Mouse (Mus musculus) heart, adult 8-10 months (tissue): ENCODE measurements around the gene Fam129c. TPM values are rescaled to one million over a fixed set of nuclear protein-coding genes. Genes with fewer than 3 reads are reported as not detected.

Experiments
- DNase-seq: peaks from one replicate; pipeline ENCODE4 v3.0.0; 2022; ENCODE audit warnings: low spot score
- total RNA-seq, 4 experiments: library from RNA; stranded (reverse); gene quantifications; 2 replicates each; pipeline ENCODE4 v1.2.4; 2022

Fam129c gene
- total RNA-seq, 4 experiments from 2014 or later, result 1.1 to 1.4 (median 1.2) TPM

DNA sequence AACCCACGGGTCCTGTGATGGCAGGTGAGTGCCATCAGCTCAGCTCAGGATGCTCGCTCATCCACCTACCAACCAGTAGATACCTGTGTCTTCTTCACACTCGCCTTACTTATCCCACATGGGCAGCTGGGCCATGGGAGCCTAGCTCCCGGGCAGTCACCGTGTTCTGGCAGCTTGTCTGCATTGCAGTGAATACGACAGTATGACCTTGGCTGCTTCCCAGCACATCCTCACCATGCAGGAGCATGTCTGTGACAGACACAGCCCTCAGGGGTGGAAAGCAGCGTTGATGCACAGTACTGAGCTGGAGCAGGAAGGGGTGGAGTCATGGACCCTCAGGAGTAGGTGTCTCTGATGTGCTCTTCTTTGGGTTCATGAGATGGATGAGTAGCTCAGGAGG is 23.0 kb upstream of the Fam129c start:
- DNase-seq, result no peak

DNA sequence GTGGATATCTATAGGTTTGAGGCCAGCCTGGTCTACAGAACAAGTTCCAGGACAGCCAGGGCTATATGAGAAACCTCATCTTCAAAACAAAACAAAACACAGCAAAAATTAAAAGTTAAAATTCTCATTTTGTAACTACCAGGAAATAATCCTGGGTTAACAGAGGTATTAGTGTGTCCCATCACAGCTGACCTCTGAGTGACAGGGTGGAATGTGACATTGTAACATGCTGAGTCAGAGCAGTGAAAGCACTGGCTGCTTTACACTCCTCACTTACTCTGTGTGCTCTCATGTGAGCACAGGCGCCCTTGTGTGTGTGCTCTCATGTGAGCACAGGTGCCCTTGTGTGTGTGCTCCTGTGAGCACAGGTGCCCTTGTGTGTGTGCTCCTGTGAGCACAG is 22.4 kb upstream of the Fam129c start:
- DNase-seq, result no peak

DNA sequence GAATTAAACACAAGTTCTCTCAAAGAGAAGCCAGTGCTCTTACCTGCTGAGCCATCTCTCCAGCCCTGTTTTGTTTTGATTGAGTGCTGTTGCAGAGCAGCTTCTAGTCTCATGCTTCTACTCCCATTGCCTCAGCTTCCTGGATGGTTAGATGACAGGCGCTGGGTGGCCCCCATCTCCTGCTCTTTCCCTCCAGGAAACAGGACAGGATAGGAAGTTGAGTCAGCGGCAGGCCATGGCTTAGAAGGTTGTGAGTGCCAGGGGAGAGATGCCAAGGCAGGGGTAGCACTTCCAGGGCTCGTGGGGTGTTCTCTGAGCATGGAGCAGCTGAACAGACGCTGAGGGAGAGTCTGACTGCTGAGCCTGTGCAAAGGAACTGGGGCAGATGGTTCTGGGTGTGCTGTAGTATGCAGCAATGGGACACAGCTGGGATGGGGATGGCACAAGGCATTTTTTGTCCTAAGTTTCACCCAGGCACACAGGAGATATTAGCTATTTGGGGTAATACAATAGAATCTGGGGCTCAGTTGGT is 19.5 kb upstream of the Fam129c start:
- DNase-seq, result no peak

DNA sequence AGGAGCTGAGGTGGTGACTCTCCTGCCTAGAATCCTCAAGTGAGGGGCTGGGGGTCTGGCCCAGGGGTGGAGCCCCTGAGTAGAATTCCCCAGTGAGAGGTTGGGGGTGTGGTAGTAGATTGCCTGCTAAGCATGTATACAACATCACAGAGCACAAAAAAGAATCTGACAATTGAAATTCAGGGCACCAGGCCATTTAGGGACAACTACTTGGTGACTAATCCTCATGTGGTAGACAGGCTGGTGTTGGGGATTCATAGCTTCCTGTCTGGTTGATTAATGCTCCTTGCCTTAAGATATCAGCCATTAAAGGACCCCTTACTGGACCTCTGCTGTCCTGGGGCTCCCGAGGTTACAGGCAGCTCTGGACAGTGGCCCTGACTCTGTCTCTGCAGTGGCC is 18.4 kb upstream of the Fam129c start:
- DNase-seq, result no peak

DNA sequence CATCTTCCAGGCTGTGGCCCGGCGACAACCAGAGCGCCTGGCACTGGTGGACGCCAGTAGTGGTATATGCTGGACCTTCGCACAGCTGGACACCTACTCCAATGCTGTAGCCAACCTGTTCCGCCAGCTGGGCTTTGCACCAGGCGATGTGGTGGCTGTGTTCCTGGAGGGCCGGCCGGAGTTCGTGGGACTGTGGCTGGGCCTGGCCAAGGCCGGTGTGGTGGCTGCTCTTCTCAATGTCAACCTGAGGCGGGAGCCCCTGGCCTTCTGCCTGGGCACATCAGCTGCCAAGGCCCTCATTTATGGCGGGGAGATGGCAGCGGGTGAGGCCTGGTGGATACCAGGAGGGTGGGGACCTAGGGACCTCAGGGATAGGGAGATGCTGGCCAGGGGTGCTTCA is 18.0 kb upstream of the Fam129c start:
- no peak for DNase-seq

DNA sequence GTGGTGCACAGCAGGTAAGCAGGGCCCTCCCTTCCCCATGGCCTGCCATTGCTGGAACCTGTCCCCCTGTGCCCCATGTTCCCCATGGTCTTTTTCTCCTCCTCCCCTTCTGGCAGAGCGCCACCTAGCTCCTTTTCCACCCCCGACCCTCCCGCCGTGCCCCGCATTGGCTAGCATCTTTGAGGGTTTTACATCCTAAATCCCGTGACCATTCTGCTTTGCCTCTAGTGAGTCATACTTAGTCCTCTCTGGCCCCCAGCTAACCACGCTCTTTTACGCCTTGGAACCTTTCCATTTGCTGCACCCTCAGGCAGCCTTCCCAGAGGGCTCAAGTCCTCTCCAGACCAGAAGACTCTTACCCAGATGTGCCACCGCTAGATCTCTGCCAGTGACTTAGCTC is 17.2 kb upstream of the Fam129c start:
- DNase-seq, result no peak

DNA sequence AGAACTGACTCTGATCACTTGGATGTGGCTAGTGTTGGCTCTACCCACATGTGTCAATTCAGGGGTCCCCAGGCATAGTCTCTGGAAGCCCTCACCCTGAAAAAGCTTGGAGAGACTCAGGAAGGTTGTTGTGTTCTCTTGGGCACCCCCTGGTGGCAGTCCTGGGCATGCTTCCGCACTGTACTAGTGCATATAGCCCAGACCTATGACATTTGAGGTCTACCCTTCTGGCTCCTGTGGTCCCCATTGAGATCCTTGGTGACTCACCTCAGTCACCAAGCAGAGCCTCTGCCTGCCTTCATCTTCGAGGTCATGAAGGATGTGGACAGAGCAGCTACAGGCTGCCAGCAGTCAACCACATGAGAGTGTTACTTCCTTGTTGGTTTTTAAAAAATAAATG is 10.6 kb upstream of the Fam129c start:
- no peak for DNase-seq

DNA sequence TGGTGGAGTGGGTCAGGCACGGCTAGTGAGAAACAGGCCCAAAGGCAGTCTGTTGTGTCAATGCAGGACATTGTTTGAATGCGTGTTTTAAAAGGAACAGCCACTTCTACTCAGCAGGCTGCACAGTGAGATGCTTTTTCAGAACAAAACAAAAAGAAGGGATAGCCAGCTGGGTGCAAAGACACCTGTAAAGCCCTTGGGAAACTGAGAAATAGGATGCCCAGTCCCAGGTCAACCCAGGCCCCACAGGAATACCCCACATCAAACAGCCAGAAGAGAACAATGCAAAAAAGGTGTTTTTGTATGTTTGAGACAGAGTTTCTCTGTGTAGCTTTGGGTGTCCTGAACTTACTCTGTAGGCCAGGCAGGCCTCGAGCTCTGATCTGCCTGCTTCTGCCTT is 8.7 kb upstream of the Fam129c start:
- DNase-seq, result no peak

DNA sequence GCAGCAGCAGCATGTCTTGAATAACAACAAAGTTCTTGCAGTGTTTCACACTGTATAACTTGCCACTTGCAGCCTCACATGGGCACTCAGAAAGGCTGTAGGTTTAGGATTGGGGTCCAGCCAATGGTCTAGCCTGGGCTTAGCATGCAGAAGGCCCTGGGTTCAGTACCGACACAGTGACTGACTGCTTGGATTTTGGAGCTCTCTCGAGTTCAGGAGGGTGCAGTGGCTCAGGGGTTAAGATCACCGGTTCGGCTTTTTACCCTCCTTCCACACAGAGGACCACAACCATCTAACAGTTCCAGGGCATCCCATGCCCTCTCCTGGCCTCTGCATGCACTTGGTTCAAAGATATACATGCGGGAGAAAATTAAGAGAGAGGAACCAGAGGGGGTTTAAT is 6.4 kb upstream of the Fam129c start:
- DNase-seq, result no peak

DNA sequence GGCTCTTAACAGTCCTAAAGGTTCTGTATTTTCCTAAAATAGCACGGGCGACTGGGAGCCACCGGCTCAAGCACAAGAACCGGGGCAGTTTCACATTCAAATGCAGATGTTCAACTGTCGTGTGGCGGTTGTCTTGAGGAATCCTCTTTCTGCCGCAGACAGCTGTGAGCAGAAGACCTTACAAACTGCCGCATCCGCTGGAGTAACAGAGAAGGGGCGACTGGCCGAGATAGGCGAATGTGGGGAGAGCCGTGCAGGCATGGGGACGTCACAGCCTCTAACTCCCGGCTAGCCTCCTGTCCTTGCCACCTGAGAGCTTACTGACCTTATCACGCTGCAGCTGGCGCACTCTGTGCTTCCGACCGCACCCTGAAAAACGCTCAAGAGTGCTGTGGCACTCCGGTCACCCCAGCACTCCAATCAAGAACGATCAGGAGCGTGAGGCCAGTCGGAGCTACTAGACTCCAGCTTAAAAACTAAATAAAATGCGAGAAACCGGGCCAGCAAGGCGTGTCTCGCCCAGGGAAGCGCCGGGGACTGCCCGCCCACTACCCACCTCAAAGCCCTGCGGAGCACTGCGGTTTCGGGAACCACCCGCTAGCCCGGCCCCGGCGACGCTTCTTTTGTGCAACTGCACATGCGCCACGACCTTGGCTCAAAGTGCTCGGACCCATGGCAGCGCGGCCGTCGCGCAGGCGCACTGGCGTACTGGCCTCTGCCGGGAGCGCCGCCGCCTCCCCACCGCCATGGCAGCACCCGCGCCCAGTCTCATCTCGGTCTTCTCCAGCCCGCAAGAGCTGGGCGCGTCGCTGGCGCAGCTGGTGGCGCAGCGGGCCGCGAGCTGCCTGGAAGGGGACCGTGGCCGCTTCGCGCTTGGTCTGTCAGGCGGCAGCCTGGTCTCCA is 5.7 kb upstream of the Fam129c start, which contains the start of gene Pgls:
Pgls (plus strand) TSS at position 706 of the 903 bp plus-strand sequence.
- peak; percentile 96 for DNase-seq

DNA sequence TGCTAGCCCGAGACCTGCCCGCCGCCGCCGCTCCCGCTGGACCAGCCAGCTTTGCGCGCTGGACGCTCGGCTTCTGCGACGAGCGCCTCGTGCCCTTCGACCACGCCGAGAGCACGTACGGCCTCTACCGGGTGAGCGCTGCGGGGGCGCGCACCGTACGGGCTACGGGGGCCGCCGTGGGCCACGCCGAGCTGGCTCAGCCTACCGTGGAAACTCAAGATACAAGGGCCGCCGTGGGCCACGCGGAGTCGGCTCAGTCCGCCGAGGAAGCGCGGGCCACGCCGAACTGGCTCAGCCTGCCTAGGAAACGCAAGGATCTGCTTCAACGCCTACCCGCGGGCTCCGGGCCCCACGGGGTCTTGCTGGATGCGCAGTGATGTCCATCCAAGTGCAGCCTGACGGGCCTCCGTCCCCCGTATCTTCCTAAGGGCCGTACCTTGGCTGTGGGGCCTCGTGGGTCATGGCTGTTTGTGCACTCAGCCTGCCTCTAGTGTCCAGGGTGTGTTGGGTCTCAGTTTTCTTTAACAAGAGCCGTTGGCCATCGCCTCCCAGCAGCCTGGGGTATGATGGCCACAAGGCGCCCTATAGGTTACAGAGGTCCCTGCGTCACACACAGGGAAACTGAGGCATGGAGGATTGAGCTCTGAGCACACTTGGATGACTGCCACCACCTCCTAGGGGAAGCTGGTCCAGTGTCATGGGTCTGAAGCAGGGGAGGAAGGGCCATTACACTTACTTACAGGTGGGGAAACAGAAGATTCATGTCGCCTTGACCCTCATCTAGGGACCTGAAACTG is 4.9 kb upstream of the Fam129c start:
- peak; percentile 72 for DNase-seq

DNA sequence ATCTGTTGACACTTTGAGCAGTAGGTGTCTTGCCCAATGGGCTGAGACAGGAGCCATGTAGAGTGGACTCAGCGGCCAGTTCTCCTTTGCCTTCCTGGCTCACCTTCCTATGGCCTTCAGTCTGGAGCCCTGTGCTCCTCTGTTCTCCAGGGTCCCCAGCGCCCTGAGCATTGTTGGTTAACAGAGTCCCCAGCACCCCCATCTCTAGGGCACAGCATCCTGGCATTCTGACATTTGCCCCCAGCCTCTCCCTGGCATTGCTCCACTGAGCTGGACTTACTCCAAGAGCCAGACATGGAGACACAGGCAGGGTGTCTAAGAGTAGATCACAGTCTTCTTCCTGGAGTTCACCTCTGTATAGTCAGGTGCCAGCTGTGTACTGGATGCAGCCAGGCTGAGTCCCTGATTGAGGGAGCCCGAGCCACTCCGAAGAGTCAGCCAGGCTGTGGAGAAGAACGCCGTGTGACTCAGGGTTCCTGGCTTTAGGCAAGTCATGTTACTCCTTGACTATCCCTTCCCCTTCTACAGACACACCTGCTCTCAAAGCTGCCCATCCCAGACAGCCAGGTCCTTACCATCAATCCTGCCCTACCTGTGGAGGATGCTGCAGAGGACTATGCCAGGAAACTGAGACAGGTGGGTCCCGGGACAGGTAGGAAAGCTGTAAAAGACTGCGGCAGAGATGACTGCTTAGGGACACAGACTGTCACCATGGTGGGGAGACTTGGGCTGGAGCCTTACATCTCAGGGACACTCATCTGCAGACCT is 3.7 kb upstream of the Fam129c start:
- DNase-seq, result no peak

DNA sequence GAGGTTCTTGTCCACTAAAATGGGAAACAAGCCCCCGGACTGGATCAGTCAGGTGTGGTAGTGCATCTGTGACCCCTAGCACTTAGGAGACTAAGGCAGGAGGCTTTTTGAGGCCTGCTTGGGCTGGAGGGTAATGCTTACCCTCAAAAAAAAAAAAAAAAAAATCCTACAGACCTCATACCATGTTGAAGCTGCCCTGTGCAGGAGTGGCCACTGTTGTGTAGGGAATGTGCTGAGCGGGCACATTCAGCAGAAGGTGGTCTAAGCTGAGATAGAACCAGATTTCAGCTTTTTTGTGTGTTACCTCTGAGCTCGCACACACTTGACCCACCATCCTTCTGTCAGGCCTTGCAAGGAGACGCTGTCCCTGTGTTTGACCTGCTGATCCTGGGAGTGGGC is 3.1 kb upstream of the Fam129c start:
- no peak for DNase-seq

DNA sequence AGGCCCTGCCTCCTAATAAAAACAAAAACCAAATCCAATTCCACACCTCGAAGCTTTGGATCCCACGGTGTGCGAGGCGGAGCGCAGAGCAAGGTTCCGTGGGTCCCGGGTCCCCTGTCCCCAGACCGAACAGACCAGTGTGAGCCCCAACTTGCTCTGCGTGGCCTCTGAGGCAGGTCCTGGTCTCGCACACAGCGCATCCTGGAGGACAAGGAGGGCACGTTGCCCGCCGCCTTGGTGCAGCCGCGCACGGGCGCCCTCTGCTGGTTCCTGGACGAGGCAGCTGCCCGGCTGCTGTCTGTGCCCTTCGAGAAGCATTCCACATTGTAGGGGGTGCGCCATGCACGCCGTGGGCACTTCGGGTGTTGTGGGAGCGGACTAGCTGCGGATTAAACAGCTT is 1.6 kb upstream of the Fam129c start:
- peak; percentile 75 for DNase-seq

DNA sequence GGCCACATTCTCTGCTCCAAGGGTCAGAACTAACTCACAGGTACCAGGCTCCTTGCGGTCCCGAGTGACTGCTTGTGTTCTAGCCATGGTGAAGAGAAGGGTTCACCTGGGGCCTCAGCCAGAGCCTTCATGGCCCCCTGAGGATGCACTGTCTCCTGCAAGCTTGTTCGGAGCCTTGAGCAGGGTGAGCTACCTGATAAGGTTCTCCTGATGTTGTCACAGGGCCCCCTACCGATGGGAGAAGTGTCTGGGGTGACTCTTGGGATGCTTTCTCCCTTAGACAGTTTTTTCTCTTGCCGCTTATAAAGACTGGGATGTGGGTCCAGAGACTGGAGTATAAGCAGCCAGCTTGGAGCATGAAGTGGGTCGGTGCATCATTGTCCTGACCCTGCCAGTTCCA is 1.1 kb upstream of the Fam129c start:
- DNase-seq, result no peak

DNA sequence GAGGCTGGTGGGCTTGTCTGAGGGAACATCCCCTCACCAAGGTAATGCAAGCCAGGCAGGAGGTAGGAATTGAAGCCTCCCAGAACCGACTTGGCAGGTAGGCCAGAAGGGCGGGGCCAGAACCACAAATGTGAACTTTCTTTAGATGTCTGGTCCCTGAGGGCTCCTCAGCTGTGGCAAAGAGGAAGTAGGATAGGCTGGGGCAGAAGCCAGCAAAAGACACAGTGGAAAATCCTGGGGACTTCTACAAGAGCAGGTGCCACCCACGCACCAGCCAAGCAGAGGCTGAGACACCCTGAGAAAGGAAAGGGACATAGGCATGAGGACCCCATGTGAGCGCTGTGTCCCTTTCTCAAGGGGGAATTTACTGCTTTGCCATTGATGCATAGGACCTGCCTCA is 650 bp upstream of the Fam129c start:
- no peak for DNase-seq

DNA sequence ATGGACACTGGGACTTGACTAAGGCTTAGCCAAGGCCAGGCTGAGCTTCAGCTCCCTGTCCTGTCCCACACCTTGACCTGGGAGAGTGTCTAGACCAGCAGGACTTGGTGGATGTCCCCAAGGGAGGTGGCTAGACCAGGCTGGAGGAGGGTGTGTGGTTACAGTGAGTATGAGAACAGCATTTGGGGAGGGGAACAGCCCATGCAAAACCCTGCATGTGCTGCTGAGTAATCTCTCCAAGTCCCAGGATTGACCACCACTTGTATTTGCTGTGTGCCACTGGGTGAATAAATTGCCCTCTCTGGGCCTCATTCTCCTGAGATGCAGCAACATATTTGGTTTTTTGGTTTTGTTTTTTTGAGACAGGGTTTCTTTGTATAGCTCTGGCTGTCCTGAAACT is 927 bp downstream of the Fam129c start:
- no peak for DNase-seq

DNA sequence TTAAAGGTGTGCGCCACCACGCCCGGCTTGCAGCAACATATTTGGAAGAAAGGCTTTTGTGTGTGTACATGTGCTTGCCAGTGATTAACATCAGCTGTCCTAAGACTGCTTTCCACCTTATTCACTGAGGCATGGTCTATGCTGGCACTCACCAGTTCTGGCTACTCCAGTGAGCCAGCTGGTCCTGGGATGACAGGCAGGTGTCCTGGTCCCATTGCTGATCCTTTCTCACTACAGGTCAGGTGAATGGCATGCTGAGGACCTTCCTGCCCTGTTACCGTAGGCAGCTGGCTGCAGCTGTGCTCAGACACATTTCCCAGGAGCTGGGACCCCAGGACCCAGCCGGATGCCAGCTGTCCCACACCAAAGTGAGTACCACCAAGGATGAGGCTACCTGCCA is 1.4 kb downstream of the Fam129c start:
- no peak for DNase-seq

DNA sequence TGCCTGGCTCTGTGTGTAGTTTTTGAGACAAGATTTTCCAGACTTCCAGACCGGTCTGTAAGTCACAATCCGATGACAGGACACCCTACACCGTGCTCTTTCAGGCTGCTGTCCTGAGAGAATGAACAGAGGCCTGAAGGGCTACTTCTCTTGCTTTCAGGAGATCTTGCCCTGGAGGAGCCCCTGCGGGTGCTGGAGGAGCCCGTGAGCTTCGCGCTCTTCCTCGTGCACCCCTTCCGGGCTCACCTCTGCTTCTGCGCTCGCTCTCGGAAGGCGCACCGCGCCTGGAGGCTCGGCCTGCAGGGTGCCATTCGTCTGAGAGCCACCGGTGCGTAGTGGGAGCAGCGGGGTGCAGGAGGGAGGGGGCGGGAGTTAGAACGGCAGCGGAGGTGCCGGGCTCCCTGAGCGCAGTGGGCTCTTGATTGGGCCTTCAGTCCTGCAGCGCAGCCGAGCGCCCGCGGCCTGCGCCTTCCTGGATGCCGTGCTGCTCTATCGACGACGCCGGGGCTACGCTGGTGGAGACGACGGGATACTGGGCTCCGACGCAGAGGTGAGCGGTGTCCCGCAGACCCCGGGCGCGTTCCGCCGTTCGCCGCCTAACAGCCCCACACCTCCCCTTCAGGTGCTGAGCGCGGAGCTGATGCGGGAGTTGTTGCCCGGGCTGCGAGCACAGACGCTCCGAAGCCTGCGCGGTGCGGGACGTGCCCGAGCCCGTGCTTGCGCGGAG is 4.7 kb downstream of the Fam129c start:
- no peak for DNase-seq

DNA sequence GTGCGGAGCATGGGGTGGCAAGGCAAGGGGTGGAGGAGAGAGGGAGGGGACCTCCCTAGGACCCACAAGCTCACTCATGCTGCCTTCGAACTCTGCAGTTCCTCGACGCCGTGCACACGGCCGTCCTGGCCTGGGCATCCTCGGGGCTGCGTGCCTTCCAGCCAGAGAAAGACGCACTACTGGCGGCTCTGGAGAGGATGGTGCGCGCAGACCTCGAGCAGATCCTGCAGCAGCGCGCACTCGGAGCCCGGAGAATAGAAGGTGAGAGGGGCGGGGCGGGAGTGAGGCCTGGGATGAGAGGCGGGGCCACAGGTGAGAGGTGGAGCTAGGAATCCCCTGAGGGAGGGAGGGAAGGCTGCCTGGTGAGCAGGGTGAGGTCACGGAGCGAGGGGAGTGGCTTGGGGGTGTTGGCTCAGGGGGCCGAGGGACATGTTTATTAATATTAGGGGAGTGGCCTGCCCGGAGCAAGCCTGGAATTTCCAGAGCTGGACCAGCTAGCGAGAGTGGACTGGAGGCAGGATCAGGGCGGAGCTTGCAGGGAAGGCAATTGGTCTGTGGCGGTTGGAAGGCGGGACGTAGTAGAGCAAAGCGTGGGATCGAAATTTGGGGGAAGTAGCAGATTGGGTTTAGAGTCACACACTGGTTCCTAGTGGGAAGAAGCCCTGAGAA is 5.4 kb downstream of the Fam129c start:
- DNase-seq, result peak; percentile 71

DNA sequence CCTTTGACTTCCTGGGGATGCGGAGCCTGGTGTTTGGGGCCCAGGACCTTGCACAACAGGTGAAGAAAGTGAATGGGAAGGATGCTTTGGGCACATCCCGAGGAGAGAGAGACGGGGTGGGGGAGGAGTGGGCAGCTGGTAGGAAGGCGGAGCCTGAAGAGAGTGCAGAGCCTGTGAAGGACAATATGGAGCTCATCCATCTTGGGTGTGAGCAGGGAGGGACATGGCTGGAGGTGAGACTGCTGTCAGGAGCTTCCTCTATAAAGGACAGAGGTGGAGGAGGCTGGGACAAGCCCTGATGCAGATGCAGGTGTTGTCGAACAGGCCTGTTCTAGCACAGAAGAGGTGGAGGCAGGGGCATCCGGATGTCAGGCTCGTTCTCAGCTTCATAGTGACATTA is 6.6 kb downstream of the Fam129c start:
- no peak for DNase-seq
